Mouse (Mus musculus) urinary bladder, postnatal 36 days (tissue): ENCODE data around the gene Tmtc1.
A peak's percentile ranks its signal among the peaks of the same experiment; 100 is the strongest.

Experiments used
- DNase-seq, 2 experiments: peaks; one replicate each; pipeline ENCODE4 v3.0.0; 2022; ENCODE audit warnings: low spot score in 2 of 2, mixed read lengths in 1 of 2

The Tmtc1 gene

DNA sequence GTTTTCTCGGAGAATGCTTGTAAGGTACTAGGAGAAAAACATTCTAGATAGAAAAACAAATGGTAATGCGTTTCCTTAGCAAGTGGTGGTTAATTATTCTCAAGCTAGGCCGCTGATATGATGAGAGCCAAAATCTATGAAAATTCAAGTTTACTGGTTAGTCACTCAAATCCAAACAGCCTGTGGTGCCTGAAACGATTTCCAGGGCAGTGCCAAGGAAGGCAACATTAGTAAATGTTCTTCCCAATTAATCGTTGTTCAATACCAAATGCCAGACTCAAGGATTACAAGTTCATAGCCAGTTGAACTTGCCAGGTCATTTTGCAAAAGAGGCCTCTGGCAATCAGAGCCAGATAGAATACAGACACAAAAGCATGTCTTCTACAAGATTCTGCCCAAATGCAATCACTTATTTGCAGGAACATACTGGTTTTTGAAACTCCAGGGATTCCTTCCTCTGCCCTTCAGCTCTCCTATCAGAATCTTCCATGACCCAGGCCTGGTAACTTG, 128.6 kb downstream of the Tmtc1 start:
- DNase-seq = no peak

- no peak for DNase-seq
Measured at GRCm38 (mm10) chr6:148315106-148315505, 129.1 kb downstream of the Tmtc1 start.

- DNase-seq = no peak
Measured at GRCm38 (mm10) chr6:148310981-148311380, 133.2 kb downstream of the Tmtc1 start.

DNA sequence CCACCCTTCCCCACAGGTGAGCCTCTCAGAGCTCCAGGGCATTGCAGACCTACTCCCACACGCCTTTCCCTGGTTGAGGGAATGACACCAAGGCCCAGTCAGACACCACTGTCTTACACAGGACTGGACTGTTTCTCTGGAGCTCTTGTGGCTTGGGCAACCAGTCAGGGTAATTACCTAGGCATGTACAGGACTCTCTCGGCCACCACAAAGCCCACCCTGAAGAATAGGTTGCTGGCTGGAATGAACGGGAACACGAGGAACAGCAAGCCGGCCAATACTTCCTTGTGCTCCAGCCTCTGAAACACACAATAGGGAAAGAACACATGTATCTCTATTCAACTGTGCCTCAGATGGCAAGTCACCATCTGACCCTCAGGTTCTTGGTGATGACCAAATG, 138.4 kb downstream of the Tmtc1 start:
- no peak for DNase-seq

DNA sequence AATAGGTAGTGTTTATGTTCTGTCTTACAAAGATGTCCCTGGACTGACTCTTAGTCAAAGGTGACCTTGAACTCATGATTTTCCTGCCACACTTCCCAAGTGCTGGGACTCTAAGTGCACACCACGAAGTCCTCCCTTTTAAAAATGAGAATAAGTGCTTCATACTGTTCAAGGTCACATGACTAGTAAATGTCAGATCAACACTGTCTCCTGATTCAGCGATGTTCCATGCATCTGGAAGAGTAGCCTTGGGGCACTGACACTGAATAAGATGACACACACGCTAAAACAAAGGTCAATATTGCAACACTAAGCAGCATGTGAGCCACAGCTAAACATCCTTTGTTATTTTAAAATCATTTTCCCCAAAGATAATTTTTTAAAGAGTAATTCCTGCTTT, 139.0 kb downstream of the Tmtc1 start:
- DNase-seq = no peak

DNA sequence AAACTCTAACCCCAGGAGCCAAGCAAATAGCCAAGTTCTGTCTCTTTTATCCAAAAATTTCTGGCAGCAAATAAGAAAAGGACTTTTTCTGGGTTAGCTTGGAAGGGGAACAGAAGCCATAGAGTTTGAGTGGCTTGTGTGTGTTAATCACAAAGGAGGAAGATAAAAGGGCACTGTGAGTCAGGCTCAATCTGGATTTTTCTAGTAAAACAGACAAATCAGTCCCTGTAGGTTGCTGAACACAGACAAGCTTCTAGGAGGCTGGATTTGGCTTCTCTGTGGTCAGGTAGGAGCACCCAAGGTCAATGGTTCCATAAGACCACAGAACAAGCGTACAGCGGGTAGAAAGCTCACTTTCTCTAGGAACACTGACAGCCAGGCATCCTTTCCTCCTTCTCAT, 141.9 kb downstream of the Tmtc1 start:
- DNase-seq = no peak

GRCm38 (mm10) chr6:148297086-148297485, 147.1 kb downstream of the Tmtc1 start:
- no peak for DNase-seq

GRCm38 (mm10) chr6:148296418-148296817, 147.8 kb downstream of the Tmtc1 start:
- no peak for DNase-seq

GRCm38 (mm10) chr6:148294506-148294905, 149.7 kb downstream of the Tmtc1 start:
- no peak for DNase-seq

GRCm38 (mm10) chr6:148290865-148291264, 153.3 kb downstream of the Tmtc1 start:
- DNase-seq = no peak

GRCm38 (mm10) chr6:148283224-148283881, 160.8 kb downstream of the Tmtc1 start:
- DNase-seq = no peak

DNA sequence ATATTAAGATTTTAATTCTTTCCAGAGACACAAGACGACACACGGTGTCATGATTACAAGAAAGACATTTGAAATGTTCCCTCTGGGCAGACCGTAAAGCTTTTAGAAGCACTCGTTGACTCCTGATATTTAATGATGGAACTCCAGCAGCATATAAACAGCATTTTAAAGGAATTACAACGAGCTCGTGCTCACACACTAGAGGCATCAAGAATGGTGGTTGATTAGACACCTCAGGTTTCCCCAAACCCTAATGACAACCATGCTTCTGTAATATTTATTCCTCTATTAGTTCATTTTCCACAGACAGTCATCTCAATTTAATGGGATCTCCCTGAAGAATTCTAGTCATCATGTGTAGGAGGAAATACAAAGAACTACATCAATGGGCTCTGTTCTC, 164.9 kb downstream of the Tmtc1 start:
- DNase-seq = no peak

DNA sequence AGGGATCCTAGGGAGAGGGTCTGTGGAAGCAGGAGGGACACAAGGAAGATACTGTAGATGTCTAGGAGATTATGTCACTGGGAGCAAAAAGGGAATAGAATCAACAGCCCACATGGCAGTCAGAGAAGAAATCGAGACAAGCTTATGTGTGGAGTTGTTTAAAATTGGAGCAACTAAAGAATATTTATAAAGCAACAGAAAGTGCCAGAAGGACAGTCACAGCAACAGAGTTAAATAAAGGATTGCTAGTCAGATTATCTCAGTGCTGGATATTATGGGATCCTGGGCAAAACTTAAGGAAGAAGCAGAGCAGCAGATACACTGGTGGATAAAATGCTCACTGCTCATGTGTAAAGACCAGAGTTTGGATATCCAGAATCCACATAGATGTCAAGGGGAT, 167.8 kb downstream of the Tmtc1 start:
- no peak for DNase-seq

GRCm38 (mm10) chr6:148275046-148275445, 169.1 kb downstream of the Tmtc1 start:
- DNase-seq = no peak

DNA sequence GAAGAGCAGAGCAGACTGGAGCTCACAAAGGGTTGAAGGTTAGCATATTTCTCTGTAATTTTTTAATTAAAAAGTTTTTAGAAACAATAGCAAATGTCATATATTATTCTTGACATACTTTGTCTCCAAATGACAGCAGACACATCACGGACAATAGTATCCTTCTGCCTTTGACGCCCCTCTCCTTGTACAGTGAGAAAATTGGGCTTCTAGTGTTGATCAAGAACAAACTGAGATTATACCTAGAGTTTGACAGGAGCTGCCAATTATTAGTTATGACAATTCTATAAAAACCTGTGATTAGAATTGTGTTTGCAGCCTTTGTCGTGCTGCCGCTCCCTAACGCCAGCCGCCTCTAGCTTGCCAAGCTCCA, 183.5 kb downstream of the Tmtc1 start:
- DNase-seq = no peak

GRCm38 (mm10) chr6:148259979-148260728, 184.0 kb downstream of the Tmtc1 start:
- no peak for DNase-seq

DNA sequence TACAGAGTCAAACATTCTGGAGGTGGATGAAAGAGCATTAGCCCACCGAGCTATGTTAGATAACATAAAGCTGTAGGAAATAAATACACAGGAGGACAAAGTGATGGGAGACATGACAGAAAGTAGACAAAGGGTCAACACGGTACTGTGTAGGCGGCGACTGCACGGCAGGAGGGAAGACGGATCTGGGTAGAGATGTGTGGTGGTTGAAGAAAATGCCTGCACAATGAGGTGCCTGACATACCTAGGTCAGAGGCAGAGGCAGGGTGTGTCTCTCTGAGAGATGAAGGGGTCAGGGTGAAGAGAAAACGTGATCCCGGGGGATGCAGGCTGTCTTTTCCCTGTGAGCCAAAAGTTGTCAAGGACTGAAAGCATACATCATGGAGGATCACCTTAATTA, 185.1 kb downstream of the Tmtc1 start:
- DNase-seq = no peak

- no peak for DNase-seq
Measured at GRCm38 (mm10) chr6:148257805-148258204, 186.4 kb downstream of the Tmtc1 start.

DNA sequence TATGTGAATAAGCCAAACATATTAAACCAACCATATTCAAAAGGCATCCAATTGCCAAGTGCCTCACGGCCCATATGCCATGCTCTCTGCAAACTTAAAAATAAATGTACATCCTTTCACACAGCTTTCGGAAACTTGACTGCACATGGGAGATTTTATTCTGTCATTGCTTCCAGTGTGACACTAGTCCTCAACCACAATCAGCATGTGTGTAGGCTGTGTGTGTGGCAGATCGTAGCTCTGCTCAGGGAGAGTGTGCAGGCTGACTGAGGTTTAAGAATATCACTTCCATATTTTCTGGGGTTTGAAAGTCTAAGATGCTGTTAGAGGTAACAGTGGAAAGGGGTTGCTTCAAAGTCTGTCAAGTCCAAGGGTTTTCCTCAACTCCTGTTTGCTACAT, 188.1 kb downstream of the Tmtc1 start:
- no peak for DNase-seq

- DNase-seq = no peak
Measured at GRCm38 (mm10) chr6:148255395-148256053, 188.7 kb downstream of the Tmtc1 start.

DNA sequence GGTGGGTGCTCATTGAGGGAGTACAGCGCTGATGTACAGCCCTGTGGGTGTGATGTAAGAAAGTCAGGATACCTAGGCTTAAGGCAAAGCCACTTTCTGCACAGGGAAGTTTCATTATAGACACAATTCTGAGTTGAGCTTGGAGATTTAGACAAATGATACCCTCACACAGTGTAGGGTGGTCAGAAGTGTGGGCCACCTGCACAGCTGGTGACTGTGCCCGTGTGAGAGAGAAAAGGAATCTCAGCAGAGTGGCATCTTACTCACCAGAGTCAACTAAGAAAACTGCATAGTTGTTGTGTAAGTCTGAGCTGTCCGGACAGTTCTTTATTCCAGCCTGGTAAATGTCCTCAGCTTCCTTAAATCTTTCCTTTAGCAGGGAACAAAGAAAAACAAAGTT, 195.0 kb downstream of the Tmtc1 start:
- DNase-seq = no peak

DNA sequence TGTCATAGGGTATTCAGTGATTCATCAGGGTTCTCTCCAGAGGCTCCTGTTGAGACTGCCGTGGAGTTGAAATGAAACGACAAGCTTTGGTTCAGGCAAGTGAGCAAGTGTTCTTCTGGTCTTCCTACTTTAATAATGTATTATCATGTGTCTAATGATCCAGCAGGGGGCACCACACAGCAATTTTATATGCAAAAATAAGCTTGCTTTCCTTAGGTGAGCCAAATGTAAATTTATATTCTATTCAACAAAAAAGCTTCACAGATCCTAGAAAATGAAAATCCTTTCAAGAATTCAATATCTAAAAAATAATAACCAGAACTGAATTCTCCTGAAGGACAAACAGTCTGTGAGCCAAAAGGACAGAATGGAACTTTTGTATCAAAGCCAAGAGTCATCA, 195.6 kb downstream of the Tmtc1 start:
- peak; percentile 15 to 19 for DNase-seq

DNA sequence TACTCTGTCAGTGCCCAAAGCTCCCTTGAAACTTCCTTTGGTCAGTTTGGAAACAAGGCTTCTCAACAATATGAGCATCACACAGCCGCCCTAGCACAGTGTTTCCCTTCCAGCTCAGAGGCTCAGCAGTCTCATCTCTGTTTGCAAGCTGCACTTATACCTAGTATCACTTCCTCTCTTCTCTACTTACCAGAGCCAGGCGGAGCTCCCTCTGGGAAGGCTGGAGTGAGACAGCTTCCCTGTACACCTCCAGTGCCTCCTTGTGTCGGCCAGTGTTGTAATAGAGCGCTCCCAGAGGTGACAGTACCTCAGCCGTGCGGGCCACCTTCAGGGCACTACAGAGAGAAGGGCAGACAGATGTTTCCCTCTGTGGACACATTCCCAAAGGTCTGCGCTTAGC, 197.6 kb downstream of the Tmtc1 start:
- no peak for DNase-seq
